Mouse (Mus musculus): ENCODE results near the gene Dhx15. TPM values are rescaled to one million over a fixed set of nuclear protein-coding genes. Genes with fewer than 3 reads are reported as not detected.

Dhx15 gene
- polyA plus RNA-seq, 1 experiment from 2014 or later: 108 TPM

- peaks cover 16% of the 10 kb centered on the region for H3K4me1 ChIP-seq (replicated peaks; ENCODE audit: insufficient read depth, low read length)
- peaks cover 13% of the 10 kb centered on the region for H3K27me3 ChIP-seq (ENCODE audit: insufficient read depth, low read length)
- H3K27ac ChIP-seq: no peak overlapping the region
- no peak for TF ChIP-seq CTCF (IDR thresholded peaks at IDR 0.05; ENCODE audit: low read depth)
- WGBS: under 1% methylated on average over 41 of the region's 48 CpGs
- H3K4me2 ChIP-seq (ENCODE audit: low read length): peak overlapping the region; percentile 97
- no peaks in the 10 kb centered on the region for H3K9me3 ChIP-seq (replicated peaks; ENCODE audit: low read length)
- peak overlapping the region; percentile 68 for H3K4me3 ChIP-seq (replicated peaks; ENCODE audit: low read depth, low read length)
- H3K36me3 ChIP-seq (ENCODE audit: insufficient read depth, low read length): no peaks in the 10 kb centered on the region
- DNase-seq (ENCODE audit: low spot score) (no peak), ATAC-seq (replicated peaks; ENCODE audit: low FRiP score, low read depth) (no peak)
- H3K9ac ChIP-seq (ENCODE audit: low read depth, low read length): peak overlapping the region; percentile 53
Observed at GRCm38 (mm10) chr5:52114751-52115451, 75.4 kb downstream of the Dhx15 start.

- Histone ChIP-seq H3K27ac (peak overlapping the region; percentile 5; the same call in 1 of the 2 replicates), H3K4me2 (ENCODE audit: low read length) (peak overlapping the region; percentile 97), H3K4me3 (replicated peaks; ENCODE audit: low read depth, low read length) (peak overlapping the region; percentile 68), H3K9ac (ENCODE audit: low read depth, low read length) (peak overlapping the region; percentile 53), H3K27me3 (ENCODE audit: insufficient read depth, low read length) (peaks cover 13% of the 10 kb centered on the region), H3K9me3 (replicated peaks; ENCODE audit: low read length) (no peaks in the 10 kb centered on the region), H3K4me1 (replicated peaks; ENCODE audit: insufficient read depth, low read length) (peaks cover 16% of the 10 kb centered on the region), H3K36me3 (ENCODE audit: insufficient read depth, low read length) (no peaks in the 10 kb centered on the region)
- under 1% methylated on average over 52 of the region's 54 CpGs for WGBS
- 0 out of 2 replicates have a peak, but pooled peaks have one; percentile 19 for ATAC-seq (replicated peaks; ENCODE audit: low FRiP score, low read depth)
- no peak for DNase-seq (ENCODE audit: low spot score)
- TF ChIP-seq CTCF (IDR thresholded peaks at IDR 0.05; ENCODE audit: low read depth): no peak
Observed at GRCm38 (mm10) chr5:52113851-52114731, 76.2 kb downstream of the Dhx15 start.

- TF ChIP-seq CTCF (IDR thresholded peaks at IDR 0.05; ENCODE audit: low read depth): 0 out of 2 replicates have a peak, but pooled peaks have one; percentile 4
- H3K36me3 ChIP-seq (ENCODE audit: insufficient read depth, low read length): no peaks in the 10 kb centered on the region
- no peaks in the 10 kb centered on the region for H3K9me3 ChIP-seq (replicated peaks; ENCODE audit: low read length)
- H3K27ac ChIP-seq: peak overlapping the region; percentile 5; the same call in 1 of the 2 replicates
- peaks cover 13% of the 10 kb centered on the region for H3K27me3 ChIP-seq (ENCODE audit: insufficient read depth, low read length)
- peak overlapping the region; percentile 53 for H3K9ac ChIP-seq (ENCODE audit: low read depth, low read length)
- peak overlapping the region; percentile 68 for H3K4me3 ChIP-seq (replicated peaks; ENCODE audit: low read depth, low read length)
- peaks cover 16% of the 10 kb centered on the region for H3K4me1 ChIP-seq (replicated peaks; ENCODE audit: insufficient read depth, low read length)
- ATAC-seq (replicated peaks; ENCODE audit: low FRiP score, low read depth): no peak
- peak overlapping the region; percentile 97 for H3K4me2 ChIP-seq (ENCODE audit: low read length)
- no peak for DNase-seq (ENCODE audit: low spot score)
- WGBS: under 1% methylated on average over 72 of the region's 73 CpGs
Observed at GRCm38 (mm10) chr5:52112953-52113841, 77.1 kb downstream of the Dhx15 start.

DNA sequence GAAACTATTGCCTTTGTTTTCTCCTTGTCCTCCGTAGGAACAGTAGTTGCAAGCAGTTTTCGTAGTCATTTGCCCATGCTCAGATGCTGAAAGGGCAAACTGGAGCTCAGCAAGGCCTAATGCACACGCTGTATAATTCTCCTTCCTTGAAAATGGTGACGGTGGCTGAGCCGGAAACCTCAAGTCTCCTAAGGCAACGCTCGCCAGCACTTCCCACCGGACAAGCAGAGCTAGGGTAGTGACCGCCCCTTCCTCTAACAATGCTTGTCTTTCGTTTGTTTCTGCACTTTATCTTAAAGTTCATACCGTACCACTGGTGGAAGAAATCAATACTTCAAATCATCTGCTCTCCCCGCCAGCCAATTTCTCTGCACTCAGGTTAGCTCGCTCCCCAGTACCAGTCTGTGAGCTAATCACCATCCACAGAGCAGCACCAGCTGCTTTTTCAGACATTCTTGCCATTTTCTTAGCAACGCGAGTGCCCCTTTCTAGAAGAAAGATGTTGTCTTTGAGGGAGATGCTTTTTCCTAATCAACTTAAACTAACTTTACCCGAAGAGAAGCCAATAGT is 78.0 kb downstream of the Dhx15 start:
- peaks cover 16% of the 10 kb centered on the region for H3K4me1 ChIP-seq (replicated peaks; ENCODE audit: insufficient read depth, low read length)
- peaks cover 13% of the 10 kb centered on the region for H3K27me3 ChIP-seq (ENCODE audit: insufficient read depth, low read length)
- TF ChIP-seq CTCF (IDR thresholded peaks at IDR 0.05; ENCODE audit: low read depth): no peak
- no peaks in the 10 kb centered on the region for H3K9me3 ChIP-seq (replicated peaks; ENCODE audit: low read length)
- peak overlapping the region; percentile 68 for H3K4me3 ChIP-seq (replicated peaks; ENCODE audit: low read depth, low read length)
- DNase-seq (ENCODE audit: low spot score) (no peak), ATAC-seq (replicated peaks; ENCODE audit: low FRiP score, low read depth) (no peak)
- H3K36me3 ChIP-seq (ENCODE audit: insufficient read depth, low read length): no peaks in the 10 kb centered on the region
- WGBS: 19% methylated on average over 16 of the region's 16 CpGs
- H3K4me2 ChIP-seq (ENCODE audit: low read length): peak overlapping the region; percentile 97
- no peak overlapping the region for H3K27ac ChIP-seq
- H3K9ac ChIP-seq (ENCODE audit: low read depth, low read length): no peak overlapping the region

DNA sequence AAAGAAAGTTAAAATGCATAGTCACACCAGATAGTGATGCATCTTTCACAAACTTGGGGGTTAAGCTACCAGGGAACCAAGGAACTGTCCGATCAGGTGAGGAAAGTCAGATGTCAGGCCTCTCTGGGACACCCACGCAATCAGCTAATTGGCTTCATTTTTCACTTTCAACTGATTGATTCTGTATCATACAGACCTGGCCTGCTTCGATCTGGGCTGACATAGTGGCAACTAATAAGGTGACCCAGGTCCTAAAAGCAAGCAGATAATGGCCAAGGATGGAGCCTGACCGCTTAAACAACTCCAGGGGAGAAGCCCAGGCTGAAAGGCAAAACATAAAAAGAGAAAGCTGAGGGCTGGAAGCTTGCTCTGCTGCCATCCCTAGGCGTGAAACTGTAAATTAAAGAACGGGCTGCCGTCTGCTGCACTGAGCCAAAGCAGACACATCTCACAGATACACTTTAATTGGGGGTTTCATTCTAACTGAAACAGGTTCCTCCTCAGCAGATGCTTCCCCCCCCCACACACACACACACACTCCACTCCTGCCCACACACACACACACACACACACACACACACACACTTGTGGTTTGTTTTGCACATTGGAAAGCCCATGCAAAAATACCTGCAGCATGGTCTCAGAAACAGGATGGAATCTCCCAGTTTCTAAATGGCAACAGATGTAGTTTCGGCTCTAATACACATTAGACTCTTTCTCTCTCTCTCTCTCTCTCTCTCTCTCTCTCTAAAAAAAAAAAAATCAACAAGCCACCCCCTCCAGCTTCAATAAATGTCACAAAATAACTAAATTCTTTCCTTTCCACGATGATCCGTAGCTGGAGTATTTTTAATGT is 79.3 kb downstream of the Dhx15 start:
- peaks cover 13% of the 10 kb centered on the region for H3K27me3 ChIP-seq (ENCODE audit: insufficient read depth, low read length)
- WGBS: 61% methylated on average over 10 of the region's 10 CpGs
- ATAC-seq (replicated peaks; ENCODE audit: low FRiP score, low read depth) (no peak), DNase-seq (ENCODE audit: low spot score) (no peak)
- H3K9ac ChIP-seq (ENCODE audit: low read depth, low read length): no peak overlapping the region
- no peak overlapping the region for H3K27ac ChIP-seq
- no peaks in the 10 kb centered on the region for H3K36me3 ChIP-seq (ENCODE audit: insufficient read depth, low read length)
- H3K9me3 ChIP-seq (replicated peaks; ENCODE audit: low read length): no peaks in the 10 kb centered on the region
- no peak overlapping the region for H3K4me2 ChIP-seq (ENCODE audit: low read length)
- no peak overlapping the region for H3K4me3 ChIP-seq (replicated peaks; ENCODE audit: low read depth, low read length)
- TF ChIP-seq CTCF (IDR thresholded peaks at IDR 0.05; ENCODE audit: low read depth): peak; percentile 14; the same call in 1 of the 2 replicates
- H3K4me1 ChIP-seq (replicated peaks; ENCODE audit: insufficient read depth, low read length): peaks cover 16% of the 10 kb centered on the region

Small RNAs within 50 kb of the gene (microRNA-seq; reads per million reads assigned to microRNA genes)
- not detected for gene Mir6417

Other genes starting within 250 kb of the Dhx15 start
- gene Sod3, start 173.3 kb upstream of the Dhx15 start, polyA plus RNA-seq (2015; fragmentation: Nextera tagmentation; extraction: Ambion mirVana): 70.5 and 71.0 TPM in 2 replicates

All from kidney, postnatal 0 days (tissue).